Mouse (Mus musculus) megakaryocyte, embryonic 14.5 days (primary cell): ENCODE data around the gene Gal3st1.

Source experiments
- FLI1 ChIP-seq: IDR thresholded peaks from 2 replicates; pipeline ENCODE4 v1.6.1; 2012; ENCODE audit warnings: low read length, inconsistent platforms, mixed read lengths
- GATA1 ChIP-seq: IDR thresholded peaks from 3 replicates; pipeline ENCODE4 v1.6.1; 2012; ENCODE audit warnings: mixed read lengths, low read length, inconsistent platforms, borderline replicate concordance

DNA sequence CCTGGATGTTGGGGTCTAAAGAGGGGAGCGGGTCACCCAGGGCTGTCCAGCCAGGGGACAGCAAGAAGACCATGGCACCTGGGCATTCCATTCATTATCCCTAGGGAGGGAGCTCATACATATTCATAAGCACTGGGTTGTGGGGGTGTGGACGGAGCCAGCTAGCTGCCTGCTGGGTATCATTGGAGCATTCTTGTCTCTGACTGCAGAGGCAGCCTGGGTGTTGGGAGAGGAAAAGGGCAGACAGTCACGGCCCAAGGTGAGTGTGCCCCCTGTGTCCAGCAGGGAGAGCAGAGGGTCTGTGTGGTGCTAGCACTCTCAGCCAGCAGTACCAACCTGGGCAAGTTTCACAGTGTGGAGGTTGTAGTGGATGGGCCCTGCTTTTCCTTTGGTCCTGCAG lies 6.3 kb downstream of the Gal3st1 start:
- TF ChIP-seq GATA1 (no peak), FLI1 (no peak)
